In the genomic region with DNA sequence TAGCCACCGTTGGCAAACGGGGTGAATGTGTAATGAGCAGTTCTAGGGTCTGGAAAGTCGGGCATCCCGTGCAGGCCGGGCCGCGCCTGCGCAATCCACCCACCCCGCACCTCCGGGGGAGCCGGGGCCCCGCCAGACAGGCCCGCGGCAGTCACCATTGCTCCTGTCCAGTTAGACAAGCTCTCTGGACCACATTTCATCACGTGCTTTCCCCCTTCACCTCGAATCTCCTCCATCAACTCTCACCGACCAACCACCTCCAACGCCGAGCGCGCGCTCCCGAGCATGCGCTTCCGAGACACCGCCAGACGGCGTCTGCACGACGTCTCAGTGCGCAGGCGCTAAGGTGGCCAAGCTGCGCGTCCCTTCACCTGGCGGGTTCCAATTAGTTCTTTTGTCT, we compare ENCODE assay signal across 8 mouse cellular contexts. TPM values are rescaled to one million over a fixed set of nuclear protein-coding genes. Genes with fewer than 3 reads are reported as not detected.
DNase-seq lines count a peak whose midpoint lies in the region; ATAC-seq lines count a peak whose summit lies in the region.

A gene (minus strand): TSS at position 281 of the 400 bp plus-strand sequence.

- 0 out of 2 replicates have a peak, but pooled peaks cover 2% of the 10 kb centered on the region for H3K4me1 ChIP-seq in heart, embryonic 12.5 days (replicated peaks)
- H3K4me1 ChIP-seq in kidney, embryonic 16.5 days (ENCODE audit: insufficient read depth, low read length): peaks cover 20% of the 10 kb centered on the region

- H3K4me2 ChIP-seq in heart, embryonic 12.5 days: peak within 1 kb of the TSS; percentile 69
- H3K4me2 ChIP-seq in kidney, embryonic 16.5 days (replicated peaks; ENCODE audit: low read depth, low read length): peak within 1 kb of the TSS; percentile 65

- peak within 1 kb of the TSS; percentile 54 for H3K9ac ChIP-seq in heart, embryonic 12.5 days
- H3K9ac ChIP-seq in kidney, embryonic 16.5 days (replicated peaks; ENCODE audit: low read length): peak within 1 kb of the TSS; percentile 76

- peak within 1 kb of the TSS; percentile 58 for H3K4me3 ChIP-seq in heart, embryonic 12.5 days
- peak within 1 kb of the TSS; percentile 55 for H3K4me3 ChIP-seq in kidney, embryonic 16.5 days (ENCODE audit: low read length)

- no peaks in the 10 kb centered on the region for H3K9me3 ChIP-seq in heart, embryonic 12.5 days (replicated peaks)
- no peaks in the 10 kb centered on the region for H3K9me3 ChIP-seq in kidney, embryonic 16.5 days (ENCODE audit: low read length)

- peak within 1 kb of the TSS; percentile 19; the same call in 1 of the 2 replicates for H3K27ac ChIP-seq in heart, embryonic 12.5 days (ENCODE audit: poor library complexity, severe bottlenecking)
- peak within 1 kb of the TSS; percentile 75 for H3K27ac ChIP-seq in kidney, embryonic 16.5 days (ENCODE audit: low read length)

- H3K36me3 ChIP-seq in heart, embryonic 12.5 days: peaks cover 7% of the 10 kb centered on the region; the same call in 1 of the 2 replicates
- peaks cover 7% of the 10 kb centered on the region for H3K36me3 ChIP-seq in kidney, embryonic 16.5 days (ENCODE audit: insufficient read depth, low read length)

- peak; percentile 93 for ATAC-seq in erythroblast, adult 5-6 weeks (replicated peaks; ENCODE audit: low FRiP score, poor library complexity, severe bottlenecking)
- peak; percentile 88 for ATAC-seq in heart, embryonic 12.5 days (ENCODE audit: insufficient number of reproducible peaks, low FRiP score)
- ATAC-seq in kidney, embryonic 16.5 days (ENCODE audit: low FRiP score, low TSS enrichment): peak; percentile 87
- peak; percentile 80 for ATAC-seq in monocyte, adult 5-6 weeks (replicated peaks; ENCODE audit: insufficient number of reproducible peaks, low FRiP score, low TSS enrichment, poor library complexity, severe bottlenecking)

- DNase-seq in A20 (ENCODE audit: low read depth, low spot score): peak; percentile 94
- peak; percentile 97 for DNase-seq in brain, adult 2 months (ENCODE audit: low read depth, low spot score)
- DNase-seq in liver: peak; percentile 87
- DNase-seq in spleen, postnatal 36 days (ENCODE audit: low spot score in 2 of 2): peak; percentile 87 to 88

- under 1% methylated on average over 35 of the region's 35 CpGs for WGBS in heart, embryonic 12.5 days
- WGBS in kidney, embryonic 16.5 days: under 1% methylated on average over 35 of the region's 35 CpGs

- no peaks in the 10 kb centered on the region for H3K27me3 ChIP-seq in heart, embryonic 12.5 days (replicated peaks)
- H3K27me3 ChIP-seq in kidney, embryonic 16.5 days (ENCODE audit: insufficient read depth, low read length): no peaks in the 10 kb centered on the region

RNA-seq across cellular contexts. Expression of the gene that starts here (rescaled TPM):
- total RNA-seq in erythroblast, adult 5-6 weeks (2015; ENCODE audit: low replicate concordance): 0.19 and 1.0 TPM in 2 replicates
- total RNA-seq in erythroblast, adult 5-6 weeks (2017; ENCODE audit: low replicate concordance): 2.2 and 2.6 TPM in 2 replicates
- 7.3 and 7.9 TPM in 2 replicates for polyA plus RNA-seq in heart, embryonic 12.5 days (2016; fragmentation: Nextera tagmentation; extraction: Ambion mirVana)
- 9.7 and 10.9 TPM in 2 replicates for polyA plus RNA-seq in kidney, embryonic 16.5 days (2015; fragmentation: Nextera tagmentation; extraction: Ambion mirVana)
- 4.7 to 8.6 TPM (median 7.4 TPM) in 3 replicates for total RNA-seq in monocyte, adult 5-6 weeks (2017)

Comparison
In these comparisons a context has a peak if more than half of its experiments do, and no peak if none do; other contexts are left out.
1. Peak in every context shown above with its lines: DNase-seq, ATAC-seq, H3K4me3 ChIP-seq and H3K27ac ChIP-seq.